Mouse (Mus musculus): ENCODE data around the gene Fbxl15.

DNA sequence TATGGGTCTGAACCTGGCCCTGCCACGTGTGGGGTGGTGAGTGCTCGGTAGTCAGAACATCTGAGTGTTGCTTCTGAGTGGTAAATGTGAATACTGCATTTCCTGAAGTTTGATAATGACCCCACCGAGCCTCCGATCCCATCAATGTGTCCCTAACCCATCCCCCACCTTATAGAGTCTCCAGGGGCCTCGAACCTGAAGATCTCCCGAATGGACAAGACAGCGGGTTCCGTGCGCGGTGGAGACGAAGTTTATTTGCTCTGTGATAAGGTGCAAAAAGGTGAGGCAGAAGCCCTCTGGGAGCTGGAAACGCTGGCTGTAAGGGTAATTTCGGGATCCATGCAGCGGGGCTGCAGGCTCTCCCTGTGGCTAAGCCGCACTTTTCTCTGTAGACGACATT is 20.2 kb upstream of the Fbxl15 start:
- TF ChIP-seq CTCF (IDR thresholded peaks at IDR 0.05) (no peak), EP300 (IDR thresholded peaks at IDR 0.05) (no peak)
